Mouse (Mus musculus) lung, adult 2 months (tissue): ENCODE measurements at regions not wholly inside any gene's neighbourhood (a gene's known extent, or its start where the extent isn't known, plus 50 kb on each side); places are given as distances from the start of the nearest gene placed in this dataset.

Experiments
- CTCF ChIP-seq: fragments of 200-500 bp; IDR thresholded peaks from 2 replicates; pipeline ENCODE4 v1.5.1; 2011; ENCODE audit warnings: mild to moderate bottlenecking, low read length, control low read depth; ENCODE audit not compliant: insufficient read depth
- POLR2A ChIP-seq: fragments of 200-500 bp; IDR thresholded peaks from 2 replicates; pipeline ENCODE4 v1.6.1; 2011; ENCODE audit warnings: low read depth, mild to moderate bottlenecking, control low read depth, low read length, borderline replicate concordance; ENCODE audit errors: extremely low read depth

- TF ChIP-seq CTCF (peak; percentile 58), POLR2A (no peak)
Measured at GRCm38 (mm10) chr17:35763866-35764265, 57.6 kb upstream of the Ier3 start.
